Mouse (Mus musculus) limb, embryonic 14.5 days (tissue): ENCODE results near the gene Fgd6. TPM values are rescaled to one million over a fixed set of nuclear protein-coding genes. Genes with fewer than 3 reads are reported as not detected.

Experiments
- ATAC-seq: fragments of 200-750 bp; cut with Nextera tagmentation; 2 replicates; pipeline ENCODE4 v1.8.0; 2017; ENCODE audit warnings: low read depth, moderate number of reproducible peaks, moderate TSS enrichment; ENCODE audit not compliant: low FRiP score
- DNase-seq: peaks from one replicate; pipeline ENCODE4 v3.0.0-alpha.2; 2015; ENCODE audit warnings: low spot score
- H3K27ac ChIP-seq: fragments of 300-500 bp; sonication (generic); replicated peaks from 2 replicates; pipeline ENCODE4 v1.5.1; 2014; ENCODE audit warnings: low read depth, mild to moderate bottlenecking, low read length, moderate library complexity, mixed read lengths
- H3K27me3 ChIP-seq: fragments of 300-500 bp; sonication (generic); 2 replicates; pipeline ENCODE4 v1.6.1; 2014; ENCODE audit warnings: low read length, mixed read lengths; ENCODE audit not compliant: control insufficient read depth, insufficient read depth
- H3K36me3 ChIP-seq: fragments of 300-500 bp; sonication (generic); 2 replicates; pipeline ENCODE4 v1.6.1; 2014; ENCODE audit warnings: mild to moderate bottlenecking, low read length, moderate library complexity, mixed read lengths; ENCODE audit not compliant: control insufficient read depth, insufficient read depth
- H3K4me1 ChIP-seq: fragments of 300-500 bp; sonication (generic); 2 replicates; pipeline ENCODE4 v1.6.1; 2014; ENCODE audit warnings: antibody characterized with exemption, low read length, mixed read lengths; ENCODE audit not compliant: control insufficient read depth, insufficient read depth
- H3K4me2 ChIP-seq: fragments of 300-500 bp; sonication (generic); replicated peaks from 2 replicates; pipeline ENCODE4 v1.6.1; 2014; ENCODE audit warnings: low read depth, mild to moderate bottlenecking, low read length, moderate library complexity; ENCODE audit not compliant: severe bottlenecking
- H3K4me3 ChIP-seq: fragments of 300-500 bp; sonication (generic); replicated peaks from 2 replicates; pipeline ENCODE4 v1.5.1; 2014; ENCODE audit warnings: low read length
- H3K9ac ChIP-seq: fragments of 300-500 bp; sonication (generic); 2 replicates; pipeline ENCODE4 v1.6.1; 2014; ENCODE audit warnings: mild to moderate bottlenecking, low read depth, low read length, moderate library complexity; ENCODE audit not compliant: severe bottlenecking
- H3K9me3 ChIP-seq: fragments of 300-500 bp; sonication (generic); 2 replicates; pipeline ENCODE4 v1.6.1; 2016; ENCODE audit warnings: low read length; ENCODE audit not compliant: control insufficient read depth
- POLR2A ChIP-seq: fragments of 200-500 bp; IDR thresholded peaks from 2 replicates; pipeline ENCODE4 v1.8.0; 2012; ENCODE audit warnings: inconsistent platforms, mild to moderate bottlenecking, moderate library complexity, borderline replicate concordance; ENCODE audit not compliant: insufficient read depth, insufficient read length; ENCODE audit errors: extremely low read depth
- WGBS: fragments of 180-500 bp; shearing (Covaris S2); extraction: QIAGEN DNeasy Blood & Tissue Kit; methylation state at CpG from one replicate; pipeline ENCODE4 v1.1.7; 2014; 5-methylcytosine and 5-hydroxymethylcytosine counted together
- polyA plus RNA-seq, 2 experiments: library from polyadenylated mRNA; depleted of rRNA in 1 of 2; stranded (reverse) in 1 of 2; unstranded in 1 of 2; fragments of >200 nt; fragmentation: Nextera tagmentation in 1 of 2; extraction: Ambion mirVana in 1 of 2; gene quantifications; 2 replicates each; pipeline versions ENCODE4 v1.2.1 to v1.2.3; 2012 to 2014

Gene Fgd6
- polyA plus RNA-seq, 2 experiments: 3.2 to 5.5 TPM

GRCm38 (mm10) chr10:94107168-94107567, 71.4 kb downstream of the Fgd6 start:
- WGBS: 66% methylated on average over 4 of the region's 4 CpGs

GRCm38 (mm10) chr10:94107607-94108006, 71.8 kb downstream of the Fgd6 start:
- Histone ChIP-seq H3K9ac (no peak overlapping the region), H3K4me1 (peaks cover 10% of the 10 kb centered on the region; the same call in 1 of the 2 replicates), H3K27me3 (no peaks in the 10 kb centered on the region), H3K4me3 (no peak overlapping the region), H3K4me2 (no peak overlapping the region), H3K27ac (no peak overlapping the region), H3K36me3 (0 out of 2 replicates have a peak, but pooled peaks cover 11% of the 10 kb centered on the region), H3K9me3 (no peaks in the 10 kb centered on the region)
- 91% methylated on average over 7 of the region's 7 CpGs for WGBS
- ATAC-seq (no peak), DNase-seq (no peak)
- no peak for TF ChIP-seq POLR2A

More at GRCm38 (mm10) chr10:94107168-94107567, 71.4 kb downstream of the Fgd6 start:
- H3K9me3 ChIP-seq: no peaks in the 10 kb centered on the region
- DNase-seq (no peak), ATAC-seq (no peak)
- no peak overlapping the region for H3K27ac ChIP-seq
- no peak overlapping the region for H3K4me2 ChIP-seq
- H3K4me1 ChIP-seq: peaks cover 8% of the 10 kb centered on the region; the same call in 1 of the 2 replicates
- TF ChIP-seq POLR2A: no peak
- 0 out of 2 replicates have a peak, but pooled peaks cover 11% of the 10 kb centered on the region for H3K36me3 ChIP-seq
- no peak overlapping the region for H3K9ac ChIP-seq
- H3K4me3 ChIP-seq: no peak overlapping the region
- H3K27me3 ChIP-seq: no peaks in the 10 kb centered on the region

GRCm38 (mm10) chr10:94108791-94109190, 73.0 kb downstream of the Fgd6 start:
- H3K9me3 ChIP-seq: no peaks in the 10 kb centered on the region
- no peak overlapping the region for H3K4me2 ChIP-seq
- no peak for DNase-seq
- H3K27me3 ChIP-seq: no peaks in the 10 kb centered on the region
- 0 out of 2 replicates have a peak, but pooled peaks cover 9% of the 10 kb centered on the region for H3K36me3 ChIP-seq
- no peak overlapping the region for H3K9ac ChIP-seq
- TF ChIP-seq POLR2A: no peak
- WGBS: 92% methylated on average over 6 of the region's 6 CpGs
- peaks cover 10% of the 10 kb centered on the region; the same call in 1 of the 2 replicates for H3K4me1 ChIP-seq
- no peak for ATAC-seq
- H3K27ac ChIP-seq: no peak overlapping the region
- no peak overlapping the region for H3K4me3 ChIP-seq

- H3K4me2 ChIP-seq: no peak overlapping the region
- no peak for TF ChIP-seq POLR2A
- DNase-seq (peak; percentile 44), ATAC-seq (peak; percentile 55; the same call in 1 of the 2 replicates)
- no peak overlapping the region for H3K4me3 ChIP-seq
- no peaks in the 10 kb centered on the region for H3K27me3 ChIP-seq
- 0 out of 2 replicates have a peak, but pooled peaks cover 1% of the 10 kb centered on the region for H3K36me3 ChIP-seq
- H3K27ac ChIP-seq: no peak overlapping the region; the same call in 1 of the 2 replicates
- WGBS: 22% methylated on average over 9 of the region's 9 CpGs
- H3K9ac ChIP-seq: no peak overlapping the region
- no peaks in the 10 kb centered on the region for H3K9me3 ChIP-seq
- H3K4me1 ChIP-seq: peaks cover 12% of the 10 kb centered on the region; the same call in 1 of the 2 replicates
Observed at GRCm38 (mm10) chr10:94110834-94111754, 75.3 kb downstream of the Fgd6 start.

- WGBS: 78% methylated on average over 3 of the region's 3 CpGs
- H3K9me3 ChIP-seq: no peaks in the 10 kb centered on the region
- DNase-seq: no peak
- no peak overlapping the region for H3K4me2 ChIP-seq
- no peak for TF ChIP-seq POLR2A
- H3K4me3 ChIP-seq: no peak overlapping the region
- H3K27ac ChIP-seq: no peak overlapping the region
- no peaks in the 10 kb centered on the region for H3K36me3 ChIP-seq
- H3K4me1 ChIP-seq: peaks cover 12% of the 10 kb centered on the region; the same call in 1 of the 2 replicates
- no peak overlapping the region for H3K9ac ChIP-seq
- no peaks in the 10 kb centered on the region for H3K27me3 ChIP-seq
- ATAC-seq: no peak
Observed at GRCm38 (mm10) chr10:94112207-94112606, 76.4 kb downstream of the Fgd6 start.
